Mouse (Mus musculus) right cerebral cortex, postnatal 25 days (tissue): ENCODE data around the gene Bnc2.

Experiments
- DNase-seq: peaks from one replicate; pipeline ENCODE4 v3.0.0; 2022

Gene Bnc2

DNA sequence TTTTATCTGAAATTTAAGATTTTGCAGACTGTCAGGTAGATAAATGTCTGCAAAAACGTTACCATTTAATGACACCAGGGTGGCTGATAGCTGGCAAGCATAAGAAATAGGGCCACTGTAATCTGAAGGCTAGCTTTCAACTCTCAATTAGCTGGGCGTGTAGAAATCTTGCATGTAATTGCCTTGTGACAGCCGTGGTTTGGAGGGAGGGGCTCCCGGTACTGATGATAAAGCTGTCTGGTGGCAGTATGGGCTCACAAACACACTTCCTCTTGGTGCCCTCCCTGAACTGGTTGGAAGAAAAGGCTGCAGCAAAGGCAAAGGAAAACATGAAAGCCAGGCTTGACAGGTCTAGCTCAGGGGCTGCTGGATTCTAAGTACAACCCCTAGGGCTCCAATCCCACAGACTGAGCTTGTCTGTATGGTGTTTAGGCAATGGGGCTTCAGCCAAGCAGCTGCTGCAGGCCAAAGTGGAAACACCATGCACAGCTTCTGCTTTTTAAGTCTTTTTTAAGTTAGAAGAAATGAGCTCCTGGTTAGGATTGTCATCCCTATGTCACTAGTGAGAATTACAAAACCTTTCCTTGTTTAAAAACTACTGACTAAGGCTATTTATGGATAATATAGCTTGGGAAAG, 366.7 kb downstream of the Bnc2 start:
- no peak for DNase-seq

DNA sequence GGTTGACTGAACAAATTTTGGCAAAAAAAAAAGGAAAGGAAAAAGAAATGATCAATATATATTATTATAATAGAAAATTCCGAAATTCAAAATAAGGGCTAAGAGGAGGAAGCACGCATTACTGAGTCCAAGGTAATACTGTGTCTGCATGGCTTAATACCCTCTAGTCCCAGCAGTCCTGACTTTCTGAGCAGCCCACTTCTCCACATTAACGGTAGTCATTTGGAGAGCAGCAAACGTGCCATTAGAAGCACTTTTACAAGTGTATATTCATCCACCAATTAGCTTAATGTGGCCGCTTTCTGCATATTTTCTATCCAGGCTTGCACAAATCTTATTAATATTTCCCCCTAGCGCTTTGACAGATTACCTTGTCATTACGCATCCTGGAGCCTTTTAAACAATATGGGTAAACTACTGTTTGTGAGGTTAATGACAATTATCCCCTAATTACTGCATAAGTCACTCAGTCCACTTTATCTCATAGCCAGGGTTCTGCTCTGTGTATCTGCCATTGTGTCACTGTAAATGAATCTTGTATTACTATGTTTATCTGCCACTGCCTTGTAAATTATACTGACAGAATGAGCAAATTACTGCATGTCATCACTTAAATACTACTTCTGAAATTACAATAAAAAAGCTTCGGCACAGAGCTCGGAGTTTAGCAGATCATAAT, 368.0 kb downstream of the Bnc2 start:
- no peak for DNase-seq

DNA sequence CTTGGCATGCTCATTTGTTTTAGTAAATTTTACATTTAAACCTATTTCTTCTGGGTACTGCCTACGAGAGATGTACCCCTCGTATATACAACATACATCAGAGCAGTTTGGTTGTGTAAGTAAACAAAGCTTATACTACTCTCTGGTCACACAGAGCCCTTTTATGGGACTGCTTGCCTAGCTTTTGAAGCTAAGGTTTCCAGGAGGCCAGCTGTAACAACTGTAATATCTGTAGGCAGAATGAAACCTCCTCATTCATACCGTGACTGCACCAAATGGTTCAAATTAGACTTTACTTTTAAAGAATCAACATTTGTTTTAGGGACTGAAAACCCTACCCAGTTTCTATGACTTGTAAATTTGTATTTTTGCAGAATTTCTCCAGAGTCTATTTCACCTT, 372.1 kb downstream of the Bnc2 start:
- DNase-seq, result no peak

DNA sequence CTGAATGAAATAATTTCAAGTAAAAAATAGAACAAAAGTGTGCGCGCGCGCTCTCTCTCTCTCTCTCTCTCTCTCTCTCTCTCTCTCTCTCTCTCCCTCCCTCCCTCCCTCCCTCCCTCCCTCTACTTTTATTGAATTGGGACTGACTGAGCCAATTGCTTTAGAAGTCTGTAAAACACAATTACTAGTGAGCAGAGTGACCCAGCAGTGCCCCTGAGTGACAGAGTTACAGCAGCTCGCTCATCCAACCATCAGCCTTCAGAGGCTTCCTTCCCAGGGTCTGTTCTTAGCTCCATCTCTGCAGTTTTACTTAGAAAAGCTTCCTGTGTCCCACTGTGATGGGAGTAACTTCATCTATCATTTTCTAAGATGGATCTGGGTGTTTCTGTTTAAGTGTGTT, 389.9 kb downstream of the Bnc2 start:
- no peak for DNase-seq

DNA sequence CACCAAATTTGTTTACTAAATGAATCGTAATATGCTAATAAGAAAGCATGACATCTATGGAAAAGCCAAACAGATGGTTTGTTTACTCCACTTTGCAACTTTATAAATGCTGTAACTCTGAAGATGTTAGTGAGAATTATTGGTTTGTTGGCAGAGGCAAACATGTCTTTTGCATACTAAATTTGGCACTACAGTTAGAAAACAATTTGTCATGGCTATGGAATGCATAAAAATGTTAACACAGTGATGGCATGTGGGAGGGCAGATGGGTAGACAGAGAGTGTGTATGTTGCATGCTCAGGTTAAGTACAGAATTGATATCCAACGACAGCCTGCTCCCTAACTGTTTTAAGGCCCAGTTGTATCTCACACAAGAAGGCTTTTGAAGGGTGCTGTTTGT, 392.4 kb downstream of the Bnc2 start:
- no peak for DNase-seq

DNA sequence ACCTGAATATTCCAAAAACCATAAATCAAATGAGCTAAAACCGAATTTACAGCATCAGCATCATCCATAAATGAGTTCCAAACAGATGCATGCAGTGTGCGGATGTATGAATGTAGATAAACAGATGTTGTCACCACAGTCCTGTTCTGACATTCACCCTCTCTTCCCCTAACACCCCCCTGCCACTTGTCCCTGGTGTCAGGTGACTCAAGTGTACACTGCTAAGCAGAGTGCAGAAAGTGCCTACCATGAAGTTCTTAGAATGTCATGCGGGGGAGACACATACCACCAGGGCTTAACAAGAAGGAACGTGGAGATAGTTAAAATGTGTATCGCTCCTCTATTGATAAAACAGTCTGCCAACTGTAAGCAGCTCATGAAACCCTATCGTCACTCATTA, 396.9 kb downstream of the Bnc2 start:
- no peak for DNase-seq

DNA sequence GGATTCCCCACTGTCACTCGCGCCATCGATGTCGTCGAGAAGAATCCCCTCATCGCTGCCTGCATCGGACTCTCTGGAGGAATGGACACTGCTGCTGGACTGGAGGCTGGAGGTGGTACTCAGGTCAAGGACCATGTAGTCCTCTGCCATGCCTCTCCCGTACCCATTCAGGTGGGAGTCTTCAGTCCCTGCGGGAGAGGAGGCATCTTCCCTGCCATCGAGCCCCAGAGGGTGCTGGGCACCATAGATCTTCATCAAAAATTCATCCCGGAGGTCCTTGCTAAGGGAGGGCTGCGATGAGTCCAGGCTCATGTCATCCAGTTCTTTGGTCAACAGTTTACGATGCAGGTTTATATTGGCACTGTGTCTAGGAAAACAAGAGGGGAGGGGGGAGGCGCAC, 399.0 kb downstream of the Bnc2 start:
- no peak for DNase-seq

DNA sequence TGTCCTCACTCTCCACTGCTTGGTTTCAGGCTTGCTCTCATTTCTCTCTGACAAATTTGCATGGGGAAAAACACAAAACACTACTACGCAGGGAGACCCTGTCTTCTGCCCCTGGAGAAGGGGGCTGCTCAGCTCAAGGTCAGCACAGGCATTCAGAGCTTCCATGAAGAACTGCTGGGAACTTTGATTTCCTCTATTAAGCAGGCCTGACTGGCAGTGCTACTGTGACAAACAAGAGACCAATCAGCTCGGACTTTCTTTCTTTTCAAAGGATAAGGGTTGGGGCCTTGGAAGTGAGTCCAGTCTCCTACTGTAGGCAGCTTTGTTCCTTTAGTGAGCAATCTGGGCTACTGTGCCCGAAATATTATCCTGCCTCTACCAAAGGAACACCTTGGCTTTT, 400.9 kb downstream of the Bnc2 start:
- no peak for DNase-seq

DNA sequence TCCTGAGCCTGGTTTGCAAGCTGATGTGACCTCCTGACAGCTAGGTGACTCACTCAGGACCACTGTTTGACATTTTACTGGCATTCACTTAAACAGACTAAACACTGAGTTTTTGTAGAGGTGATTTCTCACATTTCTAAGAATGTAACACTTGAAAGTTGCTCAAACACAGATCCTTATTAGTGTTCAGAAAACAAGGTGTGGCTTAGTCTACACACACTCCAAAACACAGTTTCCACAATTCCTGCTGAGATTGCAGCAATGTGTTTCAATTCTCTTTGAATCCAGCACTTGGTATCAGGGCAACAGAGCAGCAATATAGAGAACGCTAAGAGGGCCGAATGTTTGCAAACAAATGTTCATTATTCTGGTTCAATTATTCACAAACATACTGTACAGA, 402.2 kb downstream of the Bnc2 start:
- DNase-seq, result no peak

DNA sequence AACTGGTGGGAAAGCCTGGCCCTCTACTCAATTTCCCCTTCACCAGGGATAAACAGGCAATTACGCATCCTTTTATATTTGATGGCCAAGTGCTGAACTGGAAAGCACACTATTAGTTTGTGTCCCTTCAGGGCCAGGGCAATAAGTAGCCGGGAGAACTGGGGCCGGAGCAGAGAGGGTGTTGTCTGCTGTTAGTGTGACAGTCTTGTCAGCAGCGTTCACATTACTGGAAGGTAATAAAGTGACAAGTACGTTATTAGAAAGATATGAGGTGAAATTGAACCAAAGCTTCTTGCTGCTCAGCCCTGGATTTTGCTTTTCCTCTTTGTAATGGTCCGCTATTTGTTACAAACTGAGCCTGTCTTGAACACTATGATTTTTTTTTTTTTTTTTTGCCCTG, 405.2 kb downstream of the Bnc2 start:
- no peak for DNase-seq

DNA sequence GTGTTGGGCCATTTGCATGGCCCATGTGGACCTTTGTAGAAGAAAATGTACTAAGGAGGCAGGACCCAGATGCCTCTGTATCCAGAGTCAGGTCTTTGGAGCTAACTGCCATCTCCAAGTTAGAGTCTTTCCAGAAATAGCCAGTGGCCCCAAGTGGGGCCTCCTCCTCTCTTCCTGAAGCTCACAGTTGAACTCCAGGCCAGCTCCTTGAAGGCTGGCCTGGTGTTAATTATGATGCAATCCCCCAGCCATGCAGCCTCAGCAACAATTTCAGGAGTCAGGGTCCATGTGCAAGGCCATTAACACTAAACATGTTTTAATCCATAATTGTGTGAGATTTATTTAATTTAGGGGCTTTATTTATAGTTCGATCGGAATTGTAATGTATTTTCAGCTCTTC, 427.7 kb downstream of the Bnc2 start:
- DNase-seq, result no peak

DNA sequence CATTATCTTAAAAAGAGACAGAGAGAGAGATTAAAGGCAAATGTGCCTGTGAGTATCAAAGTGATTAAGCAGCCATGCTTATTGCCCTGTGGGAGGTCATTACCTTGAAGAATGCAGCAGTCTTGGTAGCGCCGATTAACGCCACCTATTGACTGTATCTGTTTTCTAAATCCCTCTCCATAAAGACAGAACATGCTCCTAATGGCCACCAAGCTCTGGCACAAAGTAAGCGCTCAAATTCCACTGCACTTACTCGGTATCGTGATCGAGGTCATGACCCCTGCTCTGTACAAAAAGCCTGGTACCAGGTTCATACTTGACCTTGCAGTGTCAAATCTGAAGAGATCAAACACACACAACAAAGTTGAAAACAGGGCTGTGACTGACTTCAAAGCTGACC, 442.7 kb downstream of the Bnc2 start:
- no peak for DNase-seq

DNA sequence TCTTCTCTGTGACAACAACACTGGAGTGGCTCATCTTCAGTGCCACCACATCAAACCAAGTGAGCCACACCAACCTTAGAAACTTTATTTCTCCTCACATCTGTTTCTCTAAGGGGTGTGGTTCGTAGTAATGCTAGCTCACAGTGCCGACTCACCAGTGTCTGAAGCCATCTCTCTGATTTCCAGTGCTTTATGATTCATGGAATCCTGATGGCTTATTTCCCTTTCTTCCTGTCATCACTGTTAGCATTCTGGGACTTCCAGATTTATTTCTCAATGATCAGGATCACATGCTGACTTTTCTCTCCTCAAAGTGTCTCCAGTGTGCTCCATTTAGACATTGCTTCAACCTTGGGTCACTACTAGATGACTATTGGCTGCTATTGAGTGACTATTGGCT, 443.8 kb downstream of the Bnc2 start:
- no peak for DNase-seq

DNA sequence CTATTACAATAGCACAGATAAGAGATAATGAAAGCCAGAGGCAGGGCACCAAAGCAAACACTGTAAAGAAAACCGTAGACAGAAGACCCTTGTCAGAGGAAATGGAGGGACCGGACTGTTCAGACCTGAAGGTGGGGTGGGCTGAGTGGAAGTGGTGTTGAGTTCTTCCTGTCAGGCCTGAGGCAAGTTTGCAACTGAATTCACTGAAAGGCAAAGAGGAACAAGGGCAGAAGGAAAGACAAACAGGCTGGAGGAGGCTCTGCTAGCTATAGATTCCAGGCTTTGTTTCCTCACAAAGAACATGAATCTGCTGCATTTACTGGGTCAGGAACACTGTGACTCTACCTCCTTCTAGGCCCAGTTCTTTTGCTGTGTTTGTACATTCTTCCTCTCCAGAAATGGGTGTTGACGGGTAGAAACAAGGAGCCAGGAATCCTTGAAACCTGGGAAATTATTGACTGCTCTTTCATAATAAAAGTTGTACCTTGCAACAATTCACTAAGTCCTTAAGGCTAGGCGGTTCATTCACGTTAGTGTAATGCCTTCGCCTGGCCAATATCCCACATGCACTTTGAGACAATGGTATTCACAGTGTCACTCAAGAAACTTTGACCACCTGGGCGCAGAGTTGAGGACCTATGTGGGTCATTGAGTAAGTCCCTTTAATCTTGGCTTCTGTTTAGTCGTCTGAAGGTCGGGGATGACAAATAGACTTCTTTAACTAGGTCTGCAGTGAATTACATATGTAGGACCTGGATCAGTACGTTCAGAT, 445.7 kb downstream of the Bnc2 start:
- no peak for DNase-seq

DNA sequence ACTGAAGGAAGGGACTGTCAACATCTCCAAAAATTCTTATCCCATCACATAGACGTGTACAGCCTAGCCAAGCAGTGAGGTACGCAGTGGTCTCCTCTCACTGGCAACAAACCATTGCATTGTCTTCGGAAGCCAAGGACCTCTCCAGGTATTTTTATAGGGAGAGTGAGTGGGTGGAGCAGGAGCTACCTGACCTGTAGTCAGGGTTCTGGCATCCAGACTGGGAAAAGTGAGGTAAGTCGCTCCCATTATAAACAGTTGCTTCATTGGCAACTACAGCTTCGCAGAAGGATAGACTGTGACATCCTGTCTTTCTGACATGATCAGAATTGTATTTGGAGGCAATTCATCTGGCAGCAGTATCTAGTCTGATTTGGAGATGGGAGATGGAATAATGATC, 446.5 kb downstream of the Bnc2 start:
- no peak for DNase-seq
